Mouse (Mus musculus): Measurements from ENCODE around the gene Bptf. TPM values are rescaled to one million over a fixed set of nuclear protein-coding genes. Genes with fewer than 3 reads are reported as not detected.
A peak's percentile ranks its signal among the peaks of the same experiment; 100 is the strongest.

Gene Bptf
- polyA plus RNA-seq, 1 experiment: 76.8 TPM

GRCm38 (mm10) chr11:107106978-107107724 is 24.8 kb downstream of the Bptf start:
- Histone ChIP-seq H3K4me1 (ENCODE audit: control insufficient read depth, insufficient read depth, low read length) (peaks cover 24% of the 10 kb centered on the region), H3K27ac (ENCODE audit: insufficient read depth, low read depth, low read length) (no peak overlapping the region; the same call in 1 of the 2 replicates), H3K4me3 (ENCODE audit: insufficient read depth, low read depth, low read length) (no peak overlapping the region)
- TF ChIP-seq CTCF (IDR thresholded peaks at IDR 0.05; ENCODE audit: insufficient read depth, low read depth, low read length) (no peak), POLR2A (IDR thresholded peaks at IDR 0.05; ENCODE audit: insufficient read depth, low read depth, low read length) (no peak)
- WGBS: 35% methylated on average over 12 of the region's 12 CpGs

- no peak overlapping the region for H3K27ac ChIP-seq (ENCODE audit: insufficient read depth, low read depth, low read length)
- H3K4me1 ChIP-seq (ENCODE audit: control insufficient read depth, insufficient read depth, low read length): peaks cover 24% of the 10 kb centered on the region
- H3K4me3 ChIP-seq (ENCODE audit: insufficient read depth, low read depth, low read length): no peak overlapping the region
- TF ChIP-seq CTCF (IDR thresholded peaks at IDR 0.05; ENCODE audit: insufficient read depth, low read depth, low read length): no peak
- TF ChIP-seq POLR2A (IDR thresholded peaks at IDR 0.05; ENCODE audit: insufficient read depth, low read depth, low read length): no peak
- WGBS: 85% methylated on average over 8 of the region's 8 CpGs
Observed at GRCm38 (mm10) chr11:107106461-107106860, 25.5 kb downstream of the Bptf start.

GRCm38 (mm10) chr11:107105227-107105626 is 26.7 kb downstream of the Bptf start:
- H3K27ac ChIP-seq (ENCODE audit: insufficient read depth, low read depth, low read length): no peak overlapping the region
- H3K4me1 ChIP-seq (ENCODE audit: control insufficient read depth, insufficient read depth, low read length): peaks cover 21% of the 10 kb centered on the region
- no peak overlapping the region for H3K4me3 ChIP-seq (ENCODE audit: insufficient read depth, low read depth, low read length)
- peak; percentile 96 for TF ChIP-seq CTCF (IDR thresholded peaks at IDR 0.05; ENCODE audit: insufficient read depth, low read depth, low read length)
- no peak for TF ChIP-seq POLR2A (IDR thresholded peaks at IDR 0.05; ENCODE audit: insufficient read depth, low read depth, low read length)
- WGBS: 41% methylated on average over 5 of the region's 5 CpGs

GRCm38 (mm10) chr11:107103736-107104135 is 28.2 kb downstream of the Bptf start:
- 76% methylated on average over 2 of the region's 2 CpGs for WGBS
- H3K27ac ChIP-seq (ENCODE audit: insufficient read depth, low read depth, low read length): no peak overlapping the region
- H3K4me1 ChIP-seq (ENCODE audit: control insufficient read depth, insufficient read depth, low read length): peaks cover 27% of the 10 kb centered on the region
- TF ChIP-seq POLR2A (IDR thresholded peaks at IDR 0.05; ENCODE audit: insufficient read depth, low read depth, low read length) (no peak), CTCF (IDR thresholded peaks at IDR 0.05; ENCODE audit: insufficient read depth, low read depth, low read length) (no peak)
- H3K4me3 ChIP-seq (ENCODE audit: insufficient read depth, low read depth, low read length): no peak overlapping the region

GRCm38 (mm10) chr11:107103224-107103589 is 28.7 kb downstream of the Bptf start:
- Histone ChIP-seq H3K4me1 (ENCODE audit: control insufficient read depth, insufficient read depth, low read length) (peaks cover 30% of the 10 kb centered on the region), H3K4me3 (ENCODE audit: insufficient read depth, low read depth, low read length) (no peak overlapping the region), H3K27ac (ENCODE audit: insufficient read depth, low read depth, low read length) (no peak overlapping the region)
- 28% methylated on average over 2 of the region's 2 CpGs for WGBS
- TF ChIP-seq POLR2A (IDR thresholded peaks at IDR 0.05; ENCODE audit: insufficient read depth, low read depth, low read length) (no peak), CTCF (IDR thresholded peaks at IDR 0.05; ENCODE audit: insufficient read depth, low read depth, low read length) (no peak)

- TF ChIP-seq POLR2A (IDR thresholded peaks at IDR 0.05; ENCODE audit: insufficient read depth, low read depth, low read length): no peak
- no peak for TF ChIP-seq CTCF (IDR thresholded peaks at IDR 0.05; ENCODE audit: insufficient read depth, low read depth, low read length)
- Histone ChIP-seq H3K4me3 (ENCODE audit: insufficient read depth, low read depth, low read length) (no peak overlapping the region), H3K27ac (ENCODE audit: insufficient read depth, low read depth, low read length) (no peak overlapping the region), H3K4me1 (ENCODE audit: control insufficient read depth, insufficient read depth, low read length) (peaks cover 27% of the 10 kb centered on the region)
- 40% methylated on average over 11 of the region's 11 CpGs for WGBS
Observed at GRCm38 (mm10) chr11:107102465-107103223, 29.3 kb downstream of the Bptf start.

GRCm38 (mm10) chr11:107096973-107097372 is 35.0 kb downstream of the Bptf start:
- TF ChIP-seq CTCF (IDR thresholded peaks at IDR 0.05; ENCODE audit: insufficient read depth, low read depth, low read length) (no peak), POLR2A (IDR thresholded peaks at IDR 0.05; ENCODE audit: insufficient read depth, low read depth, low read length) (no peak)
- peaks cover 11% of the 10 kb centered on the region for H3K4me1 ChIP-seq (ENCODE audit: control insufficient read depth, insufficient read depth, low read length)
- H3K4me3 ChIP-seq (ENCODE audit: insufficient read depth, low read depth, low read length): no peak overlapping the region
- 89% methylated on average over 5 of the region's 5 CpGs for WGBS
- no peak overlapping the region for H3K27ac ChIP-seq (ENCODE audit: insufficient read depth, low read depth, low read length)

- WGBS: 83% methylated on average over 7 of the region's 7 CpGs
Observed at GRCm38 (mm10) chr11:107093871-107094270, 38.1 kb downstream of the Bptf start.

GRCm38 (mm10) chr11:107092637-107093036 is 39.3 kb downstream of the Bptf start:
- 84% methylated on average over 7 of the region's 7 CpGs for WGBS
- no peak overlapping the region for H3K27ac ChIP-seq (ENCODE audit: insufficient read depth, low read depth, low read length)
- no peak for TF ChIP-seq CTCF (IDR thresholded peaks at IDR 0.05; ENCODE audit: insufficient read depth, low read depth, low read length)
- no peak for TF ChIP-seq POLR2A (IDR thresholded peaks at IDR 0.05; ENCODE audit: insufficient read depth, low read depth, low read length)
- H3K4me3 ChIP-seq (ENCODE audit: insufficient read depth, low read depth, low read length): no peak overlapping the region
- no peaks in the 10 kb centered on the region for H3K4me1 ChIP-seq (ENCODE audit: control insufficient read depth, insufficient read depth, low read length)

More at GRCm38 (mm10) chr11:107093871-107094270, 38.1 kb downstream of the Bptf start:
- no peak overlapping the region for H3K27ac ChIP-seq (ENCODE audit: insufficient read depth, low read depth, low read length)
- H3K4me3 ChIP-seq (ENCODE audit: insufficient read depth, low read depth, low read length): no peak overlapping the region
- H3K4me1 ChIP-seq (ENCODE audit: control insufficient read depth, insufficient read depth, low read length): peaks cover 3% of the 10 kb centered on the region
- TF ChIP-seq CTCF (IDR thresholded peaks at IDR 0.05; ENCODE audit: insufficient read depth, low read depth, low read length) (no peak), POLR2A (IDR thresholded peaks at IDR 0.05; ENCODE audit: insufficient read depth, low read depth, low read length) (no peak)

Data from olfactory bulb, adult 2 months (tissue).